Mouse (Mus musculus): ENCODE measurements around the gene Rcc1.
A peak's percentile ranks its signal among the peaks of the same experiment; 100 is the strongest.
"Not testable (repeated sequence)": the region's sequence is repeated elsewhere in the genome, so short reads cannot be mapped to it uniquely, and the experiment has no call there.

Rcc1 gene

DNA sequence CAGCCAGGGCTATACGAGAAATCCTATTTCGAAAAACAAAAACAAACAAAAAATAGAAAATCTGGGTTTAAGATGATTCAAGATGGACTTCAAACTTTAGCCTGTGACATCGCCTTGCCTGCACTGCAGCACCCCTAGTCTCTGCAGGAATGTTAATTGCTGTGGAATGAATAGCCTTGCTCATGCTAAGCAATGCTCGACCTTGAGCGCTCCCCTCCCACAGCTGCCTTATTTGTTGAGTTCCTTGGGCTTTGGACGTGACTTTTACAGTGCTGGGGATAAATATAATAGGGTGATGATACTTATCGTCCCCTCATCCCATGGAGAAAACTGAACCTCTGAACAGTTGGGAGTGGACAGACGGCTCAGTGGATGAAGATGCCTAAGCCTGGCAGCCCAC is 37.7 kb downstream of the Rcc1 start:
- no peak for DNase-seq (ENCODE audit: low read depth, low spot score)

DNA sequence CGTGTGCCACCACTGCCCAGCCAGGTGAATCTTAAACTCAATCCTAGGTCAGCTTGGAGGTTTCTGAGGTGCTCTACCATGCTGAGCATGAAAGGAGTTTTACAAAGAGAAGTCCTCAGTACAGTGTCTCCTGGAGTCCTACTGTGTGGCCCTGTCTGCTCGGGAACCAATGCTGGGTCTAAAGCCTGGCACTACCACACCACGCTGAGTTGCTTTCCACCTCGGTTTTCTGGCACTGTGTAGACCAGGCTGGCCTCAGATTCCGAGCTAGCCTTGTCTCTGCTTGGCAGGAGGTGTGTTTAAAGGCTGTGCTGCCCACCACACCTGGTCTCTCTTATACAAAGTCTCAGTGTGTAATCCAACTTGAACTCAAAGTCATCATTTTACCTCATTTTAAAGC is 40.8 kb downstream of the Rcc1 start:
- no peak for DNase-seq (ENCODE audit: low read depth, low spot score)

DNA sequence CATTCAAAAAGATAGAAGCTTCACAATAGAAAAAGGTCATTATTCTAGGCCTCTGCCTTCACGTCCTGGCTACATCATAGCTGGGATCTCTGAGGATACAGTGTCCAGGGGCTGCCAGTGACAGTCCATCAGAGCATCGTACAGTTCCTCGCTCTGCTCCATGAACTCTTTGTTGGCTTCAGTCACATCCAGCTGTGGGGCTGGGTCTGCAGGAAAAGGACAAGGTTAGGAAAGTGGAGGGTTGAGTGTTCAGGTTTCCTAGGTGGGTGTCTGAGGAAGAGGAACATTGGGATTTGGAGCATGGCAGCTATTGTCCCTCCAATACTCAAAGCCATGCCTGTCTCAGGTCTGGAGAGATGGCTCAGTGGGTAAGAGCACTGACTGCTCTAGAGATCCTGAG is 41.6 kb downstream of the Rcc1 start:
- no peak for DNase-seq (ENCODE audit: low read depth, low spot score)

DNA sequence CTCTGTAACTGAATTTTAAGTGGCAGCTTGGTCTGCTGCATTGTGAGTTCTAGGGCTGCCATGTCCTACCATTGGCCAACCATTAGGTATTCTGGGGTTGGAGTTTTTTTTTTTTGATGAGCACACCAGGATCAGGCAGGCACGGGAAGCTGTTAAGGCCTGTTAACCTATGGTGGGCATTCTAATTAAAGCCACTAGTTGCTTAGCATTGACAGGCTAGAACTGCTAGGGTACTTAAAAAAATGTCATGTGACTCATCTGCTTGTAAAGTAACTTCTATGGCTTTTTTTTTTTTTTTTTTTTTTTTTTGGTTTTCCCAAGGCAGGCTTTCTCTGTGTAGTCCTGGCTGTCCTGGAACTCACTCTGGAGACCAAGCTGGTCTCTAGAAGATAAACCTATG is 42.2 kb downstream of the Rcc1 start:
- no peak for DNase-seq (ENCODE audit: low read depth, low spot score)

DNA sequence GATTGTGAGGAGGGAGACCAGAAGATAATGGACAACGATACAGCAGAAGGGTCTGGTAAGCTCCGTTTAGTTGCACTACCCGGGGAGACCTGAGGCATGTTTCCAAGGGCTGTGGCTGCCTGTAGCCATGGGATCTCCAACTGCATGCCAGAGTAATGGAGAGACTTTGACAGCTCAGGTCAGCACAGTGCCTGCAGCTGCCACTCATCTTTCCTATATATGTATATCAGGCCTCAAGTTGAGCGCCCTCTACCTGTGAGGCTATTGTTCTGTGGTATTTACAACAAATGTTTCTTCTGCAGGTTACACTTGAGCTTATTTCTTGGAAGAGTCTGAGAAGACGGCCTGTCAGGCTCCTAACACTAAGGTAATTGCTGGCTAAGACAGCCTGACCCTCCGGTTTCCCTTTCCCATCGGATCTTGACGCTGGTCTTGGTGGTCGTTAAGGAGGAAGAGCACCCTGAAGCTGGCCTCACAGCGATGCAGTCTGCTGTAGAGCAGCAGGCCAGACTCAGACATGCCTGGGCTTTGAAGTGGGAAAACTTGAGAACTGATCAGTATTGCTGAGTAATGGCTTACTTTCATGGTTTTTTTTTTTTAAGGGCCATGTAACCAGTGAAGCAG is 43.4 kb downstream of the Rcc1 start:
- peak; percentile 87 for DNase-seq (ENCODE audit: low read depth, low spot score)

DNA sequence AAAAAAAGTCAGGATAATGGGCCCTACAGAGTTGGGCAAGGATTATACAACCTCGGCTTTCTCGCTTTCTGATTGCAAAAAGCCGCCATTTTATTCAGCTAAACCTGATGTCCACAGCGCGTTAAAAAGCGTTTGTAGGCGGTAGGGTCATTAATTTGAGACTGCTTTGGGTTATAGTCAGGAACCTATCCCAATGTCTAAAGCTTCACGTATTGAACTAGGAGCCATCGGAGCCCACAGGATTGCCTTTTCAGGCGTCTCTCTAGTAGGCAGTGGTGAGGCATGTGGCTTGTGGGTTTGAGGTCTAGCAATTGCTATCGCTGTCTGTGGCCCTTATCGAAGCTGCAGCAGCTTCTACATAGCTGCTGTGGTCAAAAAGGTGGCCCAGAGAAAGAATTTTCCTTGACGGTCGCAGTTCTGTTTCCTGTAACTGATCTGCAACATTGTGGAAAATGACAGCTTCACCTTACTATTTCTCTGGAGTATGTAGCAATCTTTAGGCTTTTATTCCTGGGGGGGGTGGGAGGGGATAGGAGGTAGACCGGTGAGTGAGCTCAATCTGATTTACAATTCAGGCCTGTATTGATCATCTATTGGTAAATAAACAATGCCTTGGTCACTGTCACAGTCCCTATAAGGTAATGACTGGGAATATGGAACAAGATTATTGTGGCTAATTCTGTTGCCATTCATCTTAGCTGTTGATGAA is 44.1 kb downstream of the Rcc1 start:
- DNase-seq (ENCODE audit: low read depth, low spot score): peak; percentile 60

DNA sequence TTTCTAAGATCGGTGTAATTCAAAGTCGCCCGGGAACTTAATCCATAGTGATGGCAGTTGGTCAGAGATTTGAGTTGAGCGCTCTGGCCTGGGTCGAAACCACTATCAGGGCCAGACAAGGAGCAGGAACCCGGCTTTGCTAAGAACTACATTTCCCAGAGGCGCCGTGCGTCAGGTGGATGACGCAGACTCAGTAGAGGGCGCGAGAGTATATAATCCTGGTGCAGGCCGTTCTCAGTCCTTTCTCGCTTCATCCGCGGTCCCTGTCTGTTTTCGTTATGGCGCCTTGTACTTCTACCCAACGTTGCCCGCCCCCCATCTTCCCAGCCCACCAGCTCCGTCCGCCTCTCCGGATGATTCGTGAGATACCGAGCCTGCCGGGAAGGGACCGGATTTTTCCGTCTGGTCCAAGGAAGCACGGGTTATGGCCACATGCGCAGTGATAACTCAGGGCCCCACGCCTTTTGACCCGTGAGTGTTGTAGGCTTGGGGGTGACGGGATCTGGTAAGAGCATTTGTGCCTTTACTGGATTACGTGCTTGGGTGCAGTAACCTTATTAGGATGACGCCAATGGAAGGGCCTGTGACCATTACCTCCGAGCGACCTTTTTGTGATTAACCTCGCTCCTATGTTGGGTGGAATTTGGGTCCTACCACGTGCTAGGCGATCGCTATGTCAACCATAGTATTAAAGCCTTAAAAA is 44.8 kb downstream of the Rcc1 start:
- peak; percentile 94 for DNase-seq (ENCODE audit: low read depth, low spot score)

DNA sequence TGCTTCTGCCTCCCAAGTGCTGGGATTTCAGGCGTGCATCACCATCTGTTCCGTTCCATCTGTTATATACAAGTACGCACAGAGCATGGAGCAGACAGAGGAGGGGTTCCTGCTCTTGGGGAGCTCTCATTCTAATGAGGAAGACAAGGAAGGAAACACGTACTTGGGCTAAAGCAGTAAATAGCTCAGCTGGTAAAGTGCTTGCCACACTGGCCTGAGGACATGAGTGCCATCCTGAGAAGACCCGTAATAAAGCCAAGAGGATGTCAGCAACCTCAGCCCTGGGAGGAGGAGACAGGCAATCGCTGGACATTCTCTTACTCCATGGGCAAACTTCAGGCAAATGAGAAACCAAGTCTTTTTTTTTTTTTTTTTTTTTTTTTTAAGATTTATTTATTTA is 47.4 kb downstream of the Rcc1 start:
- no peak for DNase-seq (ENCODE audit: low read depth, low spot score)

DNA sequence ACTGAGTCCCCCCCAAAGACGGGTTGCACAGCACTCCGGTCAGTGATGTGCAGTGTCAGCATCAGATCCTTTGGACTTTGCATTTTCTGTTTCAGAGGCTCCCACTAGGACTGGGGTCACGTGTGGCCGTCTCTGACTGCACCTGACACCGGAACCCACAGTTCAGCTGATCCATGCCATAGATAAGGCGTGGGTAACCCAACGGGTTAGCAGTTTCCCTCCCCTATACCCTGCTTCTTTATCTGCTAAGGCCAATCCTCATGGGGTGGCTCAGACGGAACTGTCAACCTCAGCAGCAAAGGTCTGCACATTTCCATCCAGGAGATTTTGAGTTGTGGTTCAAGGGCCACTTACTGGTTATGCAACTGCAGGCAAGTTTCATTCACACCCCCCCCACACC is 48.1 kb downstream of the Rcc1 start:
- peak; percentile 23 for DNase-seq (ENCODE audit: low read depth, low spot score)

DNA sequence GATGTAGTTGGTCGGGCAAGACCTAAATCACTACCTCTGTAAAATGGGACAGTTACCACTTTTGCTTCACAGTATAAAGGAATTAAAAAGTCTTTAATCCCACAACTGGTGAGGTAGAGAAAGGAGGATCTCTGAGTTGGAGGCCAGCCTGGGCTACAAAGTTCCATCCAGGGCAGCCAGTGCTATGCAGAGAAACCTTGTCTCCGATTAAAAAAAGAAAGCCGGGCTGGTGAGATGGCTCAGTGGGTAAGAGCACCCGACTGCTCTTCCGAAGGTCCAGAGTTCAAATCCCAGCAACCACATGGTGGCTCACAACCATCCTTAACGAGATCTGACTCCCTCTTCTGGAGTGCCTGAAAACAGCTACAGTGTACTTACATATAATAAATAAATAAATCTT is 49.9 kb downstream of the Rcc1 start:
- not testable (repeated sequence) for DNase-seq (ENCODE audit: low read depth, low spot score)

DNA sequence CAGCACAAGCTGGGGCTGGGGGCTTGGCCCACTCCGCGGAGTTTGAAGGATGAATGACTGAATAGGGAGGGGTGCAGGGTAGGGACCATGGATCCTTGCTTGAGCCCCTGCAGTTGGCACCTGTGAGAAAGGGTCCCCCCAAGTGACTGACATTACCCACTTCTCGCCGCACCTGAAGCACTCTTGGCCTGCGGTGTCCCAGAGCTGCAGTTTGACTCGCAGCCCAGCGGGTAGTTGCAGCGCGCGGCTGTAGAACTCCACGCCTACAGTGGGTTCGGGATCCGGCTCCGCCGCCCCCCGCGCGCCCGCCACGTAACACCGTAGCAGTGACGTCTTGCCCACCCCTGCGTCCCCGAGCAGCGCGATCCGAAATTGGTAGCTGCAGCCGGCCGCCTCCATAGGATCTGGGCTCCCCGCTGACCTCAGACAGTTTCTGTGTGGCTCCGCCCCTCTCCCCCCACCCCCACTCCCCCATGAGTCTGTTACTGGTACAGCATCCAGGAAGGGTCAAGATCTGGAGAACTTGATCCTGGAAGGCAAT is 50.4 kb downstream of the Rcc1 start, which contains the start of gene Rab42:
Rab42 (minus strand) TSS at position 447 of the 541 bp plus-strand sequence.
- DNase-seq (ENCODE audit: low read depth, low spot score): peak; percentile 77

DNA sequence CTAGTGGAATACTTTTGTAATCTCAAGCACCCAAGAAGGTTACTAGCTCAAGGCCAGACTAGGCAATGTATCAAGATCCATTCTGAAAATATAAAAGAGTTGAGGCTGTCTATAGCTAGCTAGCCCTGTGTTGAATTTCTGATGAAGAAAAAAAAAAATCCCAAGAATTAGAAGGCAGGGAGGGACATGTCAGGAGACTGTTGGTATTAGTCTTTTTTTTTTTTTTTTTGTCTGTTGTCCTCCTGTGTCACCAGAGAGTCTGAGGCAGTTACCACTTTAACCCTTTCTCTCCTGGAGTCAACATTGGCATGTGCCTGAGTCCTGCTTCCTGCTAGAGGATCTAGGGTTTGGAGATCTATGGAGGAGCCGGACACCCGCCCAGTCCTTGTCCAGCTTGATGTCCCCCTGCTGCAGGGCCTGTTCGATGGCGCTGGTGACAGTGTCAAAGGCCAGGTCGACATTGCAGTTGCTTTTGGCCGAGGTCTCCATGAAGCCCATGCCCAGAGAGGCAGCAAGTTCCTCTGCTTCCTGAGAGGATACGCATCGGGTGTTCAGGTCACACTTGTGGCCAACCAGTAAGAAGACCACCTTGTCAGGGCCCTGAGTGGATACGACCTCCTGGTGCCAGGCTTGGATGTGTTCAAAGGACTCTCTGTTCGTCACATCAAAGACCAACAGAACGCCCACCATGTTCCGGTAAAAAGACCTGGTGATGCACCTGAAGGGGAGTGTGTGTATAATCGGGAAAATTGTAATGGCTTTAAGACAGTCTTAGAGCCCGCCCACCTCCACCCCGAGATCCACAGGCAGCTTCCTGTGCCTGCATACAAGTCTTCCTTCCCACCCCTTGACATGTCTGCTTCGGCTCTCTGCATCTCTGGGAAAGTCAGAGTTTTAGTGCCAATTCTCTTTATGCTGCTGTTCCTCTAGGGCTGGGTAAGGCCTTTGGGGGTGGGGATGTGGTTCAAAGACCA is 51.2 kb downstream of the Rcc1 start:
- peak; percentile 49 for DNase-seq (ENCODE audit: low read depth, low spot score)

DNA sequence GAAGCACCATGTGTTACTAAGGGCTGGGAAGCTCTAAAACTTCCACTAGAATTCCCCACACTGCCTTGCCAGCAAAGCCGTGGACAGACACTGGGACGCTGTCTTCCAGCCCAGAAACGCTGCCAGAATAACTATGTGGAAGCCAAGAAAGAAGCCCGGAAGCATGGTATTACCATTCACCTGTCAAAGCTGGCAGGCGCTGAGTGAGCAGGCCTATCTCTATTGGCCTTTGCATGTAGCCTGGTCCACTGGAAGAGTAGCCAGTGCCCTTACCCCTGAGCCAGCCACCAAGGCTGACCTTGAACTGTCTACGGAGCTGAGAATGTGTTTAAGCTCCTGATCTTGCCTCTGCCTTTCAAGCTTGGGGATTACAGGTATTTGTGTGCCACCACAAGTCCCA is 51.9 kb downstream of the Rcc1 start:
- no peak for DNase-seq (ENCODE audit: low read depth, low spot score)

DNA sequence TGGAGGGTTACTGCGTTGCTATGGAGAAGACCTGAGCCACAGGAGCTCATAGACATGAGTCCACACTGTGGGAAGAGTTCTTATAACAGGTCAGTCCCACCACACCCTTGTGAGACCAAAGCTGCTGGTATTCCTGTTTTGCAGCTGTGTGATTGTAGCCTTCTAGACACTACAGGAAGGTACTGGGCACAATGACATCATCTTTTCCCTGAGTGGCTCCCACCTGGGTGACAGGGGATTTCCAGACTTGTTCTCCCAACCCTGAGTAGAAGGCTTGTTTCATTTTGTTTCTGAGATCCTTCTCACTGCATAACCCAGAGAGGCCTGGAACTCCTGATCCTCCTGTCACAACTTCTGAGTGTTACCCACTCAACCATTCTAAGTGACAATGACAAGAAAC is 53.6 kb downstream of the Rcc1 start:
- no peak for DNase-seq (ENCODE audit: low read depth, low spot score)

DNA sequence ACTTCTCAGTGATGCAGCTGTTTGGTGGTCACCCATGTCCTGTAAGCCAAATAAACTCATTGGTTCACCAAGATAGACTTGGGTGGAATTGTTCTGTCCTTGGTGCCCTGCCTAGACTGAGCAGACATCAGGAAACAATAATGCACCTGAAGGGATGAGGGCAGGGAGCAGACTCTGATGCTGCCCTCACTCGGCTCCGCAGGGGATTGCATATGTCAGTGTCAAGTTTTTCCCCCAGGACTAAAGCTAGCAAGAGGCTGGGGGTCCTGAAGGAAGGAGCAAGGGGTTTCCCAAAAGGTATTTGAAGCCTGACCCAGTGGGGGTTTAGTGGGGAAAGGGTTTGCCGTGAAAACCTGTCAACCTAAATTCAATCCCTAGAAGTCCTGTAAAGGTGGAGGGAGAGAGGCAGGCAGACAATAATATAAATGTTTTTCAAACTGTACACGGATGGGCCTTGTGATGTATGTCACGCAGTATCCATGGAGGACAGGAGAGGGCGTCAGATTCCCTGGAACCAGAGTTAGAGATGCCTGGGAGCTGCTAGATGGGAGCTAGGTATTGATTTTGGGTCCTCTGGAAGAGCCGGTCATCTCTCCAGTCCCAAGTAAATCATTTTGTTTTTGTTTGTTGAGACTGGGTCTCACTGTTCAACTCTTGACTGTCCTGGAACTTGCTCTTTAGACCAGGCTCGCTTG is 57.6 kb downstream of the Rcc1 start:
- peak; percentile 39 for DNase-seq (ENCODE audit: low read depth, low spot score)

DNA sequence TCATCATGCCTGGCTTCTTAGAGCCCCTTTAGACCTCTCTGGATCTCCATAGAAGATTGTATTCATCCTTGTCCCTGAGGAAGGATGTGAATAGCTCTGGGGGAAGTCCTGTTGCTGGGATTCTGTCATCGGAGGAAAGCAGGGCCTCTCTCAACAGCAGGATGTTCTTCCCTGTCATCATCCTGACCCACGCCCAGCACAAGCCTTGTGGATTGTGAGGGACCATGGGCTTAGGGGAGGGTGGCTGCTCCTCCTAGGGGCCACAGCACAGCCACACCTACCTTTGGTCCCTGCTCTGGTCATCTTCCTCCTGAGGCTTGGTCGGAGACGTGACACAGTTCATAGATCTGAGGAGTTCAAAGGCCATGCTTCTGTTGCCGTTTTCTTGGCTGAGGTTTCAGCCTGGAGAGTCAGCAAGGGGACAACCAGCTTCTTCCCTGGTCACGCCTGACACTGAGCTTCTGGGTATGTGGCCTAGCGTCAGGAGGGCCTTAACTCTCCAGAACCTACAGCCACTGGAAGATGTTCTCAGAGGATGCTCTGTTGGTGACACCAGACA is 59.6 kb downstream of the Rcc1 start:
- DNase-seq (ENCODE audit: low read depth, low spot score): no peak

DNA sequence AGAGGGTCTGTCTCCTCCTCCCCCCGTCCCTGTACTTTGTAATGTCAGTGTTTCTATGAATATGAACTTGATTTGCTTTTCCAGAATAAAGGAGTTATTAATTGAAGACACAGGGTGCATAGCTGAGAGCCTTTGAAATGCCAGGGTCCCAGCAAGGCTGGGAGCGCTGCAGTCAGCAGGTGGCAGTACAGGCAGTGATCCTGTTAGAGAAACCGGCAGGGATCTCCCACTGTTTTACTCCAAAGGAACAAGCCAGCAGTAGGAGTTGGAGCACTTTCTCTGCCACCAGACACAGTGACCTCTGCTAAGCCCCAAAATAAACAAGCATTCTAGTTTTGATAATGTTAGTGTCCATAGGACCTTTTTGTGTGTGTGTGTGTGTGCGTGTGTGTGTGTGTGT is 60.4 kb downstream of the Rcc1 start:
- DNase-seq (ENCODE audit: low read depth, low spot score): no peak

DNA sequence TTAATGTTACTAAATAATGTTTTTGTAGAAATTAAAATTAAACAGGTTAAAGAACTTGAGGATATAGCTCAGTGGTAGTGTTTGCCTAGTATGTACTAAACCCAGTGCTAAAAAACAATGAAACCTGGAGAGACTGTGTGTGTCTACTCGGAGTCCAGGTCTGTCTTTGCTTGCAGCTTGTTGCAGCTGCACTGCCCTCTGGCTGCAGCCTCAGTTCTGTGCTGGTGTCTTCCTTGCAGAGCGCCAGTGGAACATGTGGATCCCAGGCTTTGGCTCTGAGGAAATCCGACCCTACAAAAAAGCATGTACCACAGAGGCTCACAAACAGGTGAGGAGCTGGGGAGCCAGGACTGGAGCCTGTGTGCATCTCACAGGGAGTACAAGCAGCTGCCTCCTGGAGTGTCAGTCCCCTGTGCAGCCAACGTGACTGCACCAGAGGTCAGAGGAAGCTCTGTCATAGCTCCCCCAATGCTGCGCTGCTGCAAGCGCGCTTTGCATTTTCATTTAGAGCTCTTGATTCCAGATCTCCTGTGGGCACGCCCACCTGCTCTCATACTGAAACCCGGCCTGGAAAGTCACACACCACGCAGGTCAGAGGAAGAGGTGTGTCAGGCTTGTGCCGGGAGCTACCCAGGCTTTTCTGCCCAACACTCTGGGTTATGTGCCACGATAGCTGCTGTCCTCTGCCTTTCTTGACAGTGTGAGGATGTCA is 61.6 kb downstream of the Rcc1 start:
- DNase-seq (ENCODE audit: low read depth, low spot score): no peak

DNA sequence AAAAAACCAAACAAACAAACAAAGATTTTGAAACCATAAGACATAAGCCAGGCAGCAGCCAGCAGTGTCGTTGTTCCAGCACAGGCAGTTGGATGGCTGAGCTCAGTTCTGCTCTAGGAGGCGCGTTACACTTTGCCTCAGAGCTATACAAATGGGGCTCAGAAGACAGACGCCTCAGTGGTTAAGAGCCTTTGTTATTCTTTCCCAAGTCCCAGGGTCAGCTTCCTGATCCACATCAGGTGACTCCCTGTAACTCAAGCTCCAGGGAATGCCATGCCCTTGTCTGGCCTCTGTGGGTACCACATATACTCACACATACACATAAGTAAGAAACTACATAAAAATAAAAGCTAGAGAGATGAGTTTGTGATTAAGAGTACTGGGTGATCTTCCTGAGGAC is 62.3 kb downstream of the Rcc1 start:
- no peak for DNase-seq (ENCODE audit: low read depth, low spot score)

DNA sequence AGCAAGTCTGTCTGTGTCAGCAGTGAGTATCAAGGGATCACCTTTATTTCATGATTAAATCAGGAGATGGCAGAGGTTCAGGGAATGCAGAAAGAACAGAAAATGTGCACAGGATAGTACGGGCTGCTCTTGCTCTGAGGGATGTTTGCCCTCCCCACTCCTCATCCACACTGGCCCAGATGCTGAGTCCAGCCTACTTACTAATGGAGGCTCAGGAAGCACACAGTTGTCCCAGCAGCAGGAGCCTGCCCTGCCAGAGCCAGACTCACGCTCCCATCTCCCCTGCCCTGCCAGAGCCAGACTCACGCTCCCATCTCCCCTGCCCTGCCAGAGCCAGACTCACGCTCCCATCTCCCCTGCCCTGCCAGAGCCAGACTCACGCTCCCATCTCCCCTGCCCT is 64.6 kb downstream of the Rcc1 start:
- DNase-seq (ENCODE audit: low read depth, low spot score): not testable (repeated sequence)

Measured in CD4-positive, CD25-positive, alpha-beta regulatory T cell, adult 2 months (primary cell).